In genomic region chr4:40844811-40845751, GRCm38 (mm10) we compare ENCODE assay signal across 8 mouse cellular contexts. TPM values are rescaled to one million over a fixed set of nuclear protein-coding genes. Genes with fewer than 3 reads are reported as not detected.
DNase-seq lines count a peak whose midpoint lies in the region; ATAC-seq lines count a peak whose summit lies in the region.

No protein-coding gene starts in this region.

- ATAC-seq in hindbrain, embryonic 12.5 days (ENCODE audit: low FRiP score), result no peak
- ATAC-seq in hindbrain, embryonic 11.5 days (ENCODE audit: low FRiP score), result no peak
- peak; percentile 63; the same call in 1 of the 2 replicates for ATAC-seq in kidney, embryonic 15.5 days (replicated peaks; ENCODE audit: low FRiP score)

- no peaks in the 10 kb centered on the region for H3K27me3 ChIP-seq in hindbrain, embryonic 12.5 days
- no peaks in the 10 kb centered on the region for H3K27me3 ChIP-seq in hindbrain, embryonic 11.5 days (ENCODE audit: control insufficient read depth, insufficient read depth, low read length)
- H3K27me3 ChIP-seq in kidney, embryonic 15.5 days, result no peaks in the 10 kb centered on the region

- H3K4me1 ChIP-seq in hindbrain, embryonic 12.5 days, result peaks cover 19% of the 10 kb centered on the region
- H3K4me1 ChIP-seq in hindbrain, embryonic 11.5 days (replicated peaks; ENCODE audit: control insufficient read depth, insufficient read depth, low read length), result no peaks in the 10 kb centered on the region
- peaks cover 52% of the 10 kb centered on the region for H3K4me1 ChIP-seq in kidney, embryonic 15.5 days

- no peaks in the 10 kb centered on the region for H3K36me3 ChIP-seq in hindbrain, embryonic 12.5 days
- H3K36me3 ChIP-seq in hindbrain, embryonic 11.5 days (ENCODE audit: control insufficient read depth, insufficient read depth, low read length), result no peaks in the 10 kb centered on the region
- no peaks in the 10 kb centered on the region for H3K36me3 ChIP-seq in kidney, embryonic 15.5 days

- peak overlapping the region; percentile 46; the same call in 1 of the 2 replicates for H3K27ac ChIP-seq in hindbrain, embryonic 12.5 days
- no peak overlapping the region for H3K27ac ChIP-seq in hindbrain, embryonic 11.5 days (ENCODE audit: low read depth, low read length)
- H3K27ac ChIP-seq in kidney, embryonic 15.5 days, result peak overlapping the region; percentile 89

- no peak for DNase-seq in hindbrain, embryonic 11.5 days (ENCODE audit: low spot score)
- peak; percentile 43 for DNase-seq in adrenal gland, postnatal 25 days
- DNase-seq in heart, adult 9 months (ENCODE audit: low spot score in 2 of 2), result peak; percentile 92 to 93
- peak; percentile 90 for DNase-seq in lung, postnatal 25 days (ENCODE audit: low spot score)
- DNase-seq in frontal cortex, postnatal 10 days (ENCODE audit: low spot score in 2 of 2), result no peak
- DNase-seq in layer of hippocampus, adult 18-20 months (ENCODE audit: low spot score in 2 of 2), result no peak

- no peaks in the 10 kb centered on the region for H3K9me3 ChIP-seq in hindbrain, embryonic 12.5 days (replicated peaks)
- no peaks in the 10 kb centered on the region for H3K9me3 ChIP-seq in hindbrain, embryonic 11.5 days (ENCODE audit: control insufficient read depth, low read length)
- no peaks in the 10 kb centered on the region for H3K9me3 ChIP-seq in kidney, embryonic 15.5 days (replicated peaks)

- no peak overlapping the region for H3K9ac ChIP-seq in hindbrain, embryonic 12.5 days
- H3K9ac ChIP-seq in hindbrain, embryonic 11.5 days (ENCODE audit: low read depth, low read length), result no peak overlapping the region
- H3K9ac ChIP-seq in kidney, embryonic 15.5 days, result no peak overlapping the region

- 58% methylated on average over 12 of the region's 12 CpGs for WGBS in hindbrain, embryonic 12.5 days
- WGBS in hindbrain, embryonic 11.5 days, result 63% methylated on average over 12 of the region's 12 CpGs
- WGBS in kidney, embryonic 15.5 days, result 43% methylated on average over 12 of the region's 12 CpGs

- H3K4me3 ChIP-seq in hindbrain, embryonic 12.5 days, result no peak overlapping the region
- H3K4me3 ChIP-seq in hindbrain, embryonic 11.5 days (ENCODE audit: low read depth, low read length), result no peak overlapping the region
- H3K4me3 ChIP-seq in kidney, embryonic 15.5 days (replicated peaks), result no peak overlapping the region

- H3K4me2 ChIP-seq in hindbrain, embryonic 12.5 days (replicated peaks), result no peak overlapping the region
- no peak overlapping the region for H3K4me2 ChIP-seq in hindbrain, embryonic 11.5 days (replicated peaks; ENCODE audit: low read depth, low read length)
- H3K4me2 ChIP-seq in kidney, embryonic 15.5 days, result 0 out of 2 replicates have a peak overlapping the region, but pooled peaks have one; percentile 0

RNA-seq across cellular contexts. Expression of gene B4galt1, which starts 8.7 kb away (rescaled TPM):
- polyA plus RNA-seq in hindbrain, embryonic 12.5 days (2016; fragmentation: Nextera tagmentation; extraction: Ambion mirVana), result 20.3 and 21.5 TPM in 2 replicates
- 15.1 and 16.2 TPM in 2 replicates for polyA plus RNA-seq in hindbrain, embryonic 11.5 days (2014; fragmentation: Nextera tagmentation; extraction: Ambion mirVana)
- total RNA-seq in adrenal gland, postnatal 25 days (2021), result 70.1 and 91.5 TPM in 2 replicates
- 46.3 and 46.4 TPM in 2 replicates for polyA plus RNA-seq in kidney, embryonic 15.5 days (2015; fragmentation: Nextera tagmentation; extraction: Ambion mirVana)
- total RNA-seq in layer of hippocampus, adult 18-20 months (2021), result 1 to 10 TPM; 7.0 to 7.6 TPM

Comparison
In these comparisons a context has a peak if more than half of its experiments do, and no peak if none do; other contexts are left out.
1. DNase-seq: peak in adrenal gland, postnatal 25 days (single experiment), heart, adult 9 months (2 of 2) and lung, postnatal 25 days (single experiment); none in hindbrain, embryonic 11.5 days (single experiment), frontal cortex, postnatal 10 days (0 of 2) and layer of hippocampus, adult 18-20 months (0 of 2).